Mouse (Mus musculus) liver, postnatal 0 days (tissue): ENCODE data around the gene C030005K15Rik.

ENCODE experiments used
- CTCF ChIP-seq: sonication (generic); IDR thresholded peaks from 2 replicates; pipeline ENCODE4 v1.5.1; 2016; ENCODE audit warnings: antibody characterized with exemption, low read depth
- EP300 ChIP-seq: IDR thresholded peaks from 2 replicates; pipeline ENCODE4 v1.6.1; 2016; ENCODE audit warnings: antibody characterized with exemption, low read depth, mild to moderate bottlenecking

DNA sequence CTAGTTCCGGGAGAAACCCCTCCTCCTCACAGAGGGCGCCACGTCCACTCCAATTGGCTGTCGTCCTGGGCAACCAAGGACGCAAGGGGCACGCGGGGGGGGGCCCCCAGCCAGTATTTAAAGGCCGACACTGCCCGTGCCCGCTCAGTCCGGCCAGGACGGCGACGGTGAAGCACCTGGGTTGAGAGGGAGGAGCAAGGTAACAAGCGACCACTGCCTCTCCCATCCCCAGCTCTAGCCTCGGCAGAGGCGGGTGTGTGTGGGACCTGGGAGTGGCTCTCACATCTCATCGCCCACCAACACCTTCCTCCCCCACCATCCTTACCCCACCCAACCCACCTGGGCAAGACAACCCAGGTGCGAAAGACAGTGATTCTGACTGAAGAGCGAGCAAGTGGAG is 33.6 kb downstream of the C030005K15Rik start, which contains the start of gene Ccer1:
- TF ChIP-seq CTCF (no peak), EP300 (no peak)
